Mouse (Mus musculus): ENCODE data around the gene Atp5f1. TPM values are rescaled to one million over a fixed set of nuclear protein-coding genes. Genes with fewer than 3 reads are reported as not detected.
A peak's percentile ranks its signal among the peaks of the same experiment; 100 is the strongest.

Atp5f1 gene
- polyA plus RNA-seq, 1 experiment from 2014 or later = 549 TPM

DNA sequence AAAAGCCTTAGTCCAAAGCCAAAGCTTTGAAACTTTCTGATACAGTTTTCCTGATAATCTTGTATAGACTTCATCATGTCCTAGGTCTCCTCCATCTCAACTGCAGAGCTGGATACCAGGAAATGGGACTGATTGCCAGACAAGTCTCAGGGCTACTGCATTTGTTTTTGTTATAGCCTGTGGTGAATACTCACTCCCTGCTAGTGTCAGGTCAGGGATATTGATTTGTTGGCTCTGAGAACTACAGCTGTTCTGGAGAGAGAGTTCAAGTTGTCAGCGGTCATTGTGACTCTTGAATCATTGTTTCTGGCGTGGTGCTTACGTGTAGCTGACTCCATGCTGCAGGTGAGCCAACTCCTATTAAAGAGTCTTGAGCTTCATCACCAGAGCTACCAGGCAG is 13.5 kb upstream of the Atp5f1 start, which contains the start of gene Ovgp1:
Gene Ovgp1 (plus strand): TSS at position 301 of the 400 bp plus-strand sequence.
- ATAC-seq (ENCODE audit: insufficient read depth, low FRiP score, low TSS enrichment) (no peak), DNase-seq (ENCODE audit: low spot score) (no peak)
- Histone ChIP-seq H3K36me3 (ENCODE audit: control insufficient read depth, insufficient read depth, low read length) (no peaks in the 10 kb centered on the region; the same call in 1 of the 2 replicates), H3K4me3 (ENCODE audit: low read depth, low read length) (no peak within 1 kb of the TSS), H3K4me1 (ENCODE audit: control insufficient read depth, insufficient read depth, low read length) (no peaks in the 10 kb centered on the region), H3K9me3 (ENCODE audit: control insufficient read depth, low read length) (no peaks in the 10 kb centered on the region), H3K27me3 (ENCODE audit: control insufficient read depth, insufficient read depth, low read length) (no peaks in the 10 kb centered on the region), H3K4me2 (ENCODE audit: low read depth) (no peak within 1 kb of the TSS), H3K9ac (ENCODE audit: low read length) (no peak within 1 kb of the TSS), H3K27ac (ENCODE audit: low read depth, low read length) (no peak within 1 kb of the TSS)
- 80% methylated on average over 3 of the region's 3 CpGs for WGBS

DNA sequence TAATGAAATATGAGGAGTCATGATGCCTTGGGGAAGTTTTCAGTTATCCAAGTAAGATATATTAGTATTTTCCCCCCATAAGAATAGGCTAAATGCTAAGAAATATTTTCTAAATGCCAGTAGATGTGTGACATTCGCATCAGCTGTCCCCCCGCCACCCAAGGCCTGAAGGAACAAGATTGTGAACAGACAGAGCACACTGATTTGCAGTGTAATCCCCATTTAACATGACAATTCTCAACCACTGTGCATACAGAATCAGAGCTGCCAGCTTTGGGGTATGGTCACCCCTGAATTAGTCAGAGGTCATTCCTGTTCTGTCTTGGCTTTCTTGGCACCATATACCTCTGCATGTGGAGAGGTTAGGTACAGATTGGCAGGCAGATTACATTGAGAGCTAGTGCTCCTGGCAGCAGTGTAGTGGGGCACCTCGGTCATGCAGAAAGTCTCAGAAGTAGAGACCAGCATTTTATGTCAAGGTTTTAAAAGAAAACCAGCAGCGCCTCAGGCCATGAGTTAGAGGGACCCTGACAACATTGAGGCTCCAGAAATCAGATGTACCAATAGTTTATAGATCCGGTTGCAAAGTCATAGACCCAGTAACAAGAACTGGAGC is 12.0 kb upstream of the Atp5f1 start:
- no peaks in the 10 kb centered on the region for H3K9me3 ChIP-seq (ENCODE audit: control insufficient read depth, low read length)
- peaks cover 4% of the 10 kb centered on the region for H3K36me3 ChIP-seq (ENCODE audit: control insufficient read depth, insufficient read depth, low read length)
- WGBS = 84% methylated on average over 5 of the region's 5 CpGs
- no peak overlapping the region for H3K27ac ChIP-seq (ENCODE audit: low read depth, low read length)
- no peak for DNase-seq (ENCODE audit: low spot score)
- no peak overlapping the region for H3K4me3 ChIP-seq (ENCODE audit: low read depth, low read length)
- no peaks in the 10 kb centered on the region for H3K27me3 ChIP-seq (ENCODE audit: control insufficient read depth, insufficient read depth, low read length)
- no peak overlapping the region for H3K9ac ChIP-seq (ENCODE audit: low read length)
- no peaks in the 10 kb centered on the region for H3K4me1 ChIP-seq (ENCODE audit: control insufficient read depth, insufficient read depth, low read length)
- no peak for ATAC-seq (ENCODE audit: insufficient read depth, low FRiP score, low TSS enrichment)
- H3K4me2 ChIP-seq (ENCODE audit: low read depth) = no peak overlapping the region

GRCm38 (mm10) chr3:105960700-105961099 is 801 bp upstream of the Atp5f1 start:
- peaks cover 9% of the 10 kb centered on the region for H3K36me3 ChIP-seq (ENCODE audit: control insufficient read depth, insufficient read depth, low read length)
- H3K4me1 ChIP-seq (ENCODE audit: control insufficient read depth, insufficient read depth, low read length) = peaks cover 12% of the 10 kb centered on the region; the same call in 1 of the 2 replicates
- no peak overlapping the region for H3K9ac ChIP-seq (ENCODE audit: low read length)
- H3K9me3 ChIP-seq (ENCODE audit: control insufficient read depth, low read length) = no peaks in the 10 kb centered on the region
- 96% methylated on average over 2 of the region's 2 CpGs for WGBS
- peak overlapping the region; percentile 70 for H3K4me2 ChIP-seq (ENCODE audit: low read depth)
- no peaks in the 10 kb centered on the region for H3K27me3 ChIP-seq (ENCODE audit: control insufficient read depth, insufficient read depth, low read length)
- H3K4me3 ChIP-seq (ENCODE audit: low read depth, low read length) = peak overlapping the region; percentile 81; the same call in 1 of the 2 replicates
- H3K27ac ChIP-seq (ENCODE audit: low read depth, low read length) = no peak overlapping the region
- ATAC-seq (ENCODE audit: insufficient read depth, low FRiP score, low TSS enrichment) (no peak), DNase-seq (ENCODE audit: low spot score) (no peak)

- WGBS = under 1% methylated on average over 21 of the region's 26 CpGs
- DNase-seq (ENCODE audit: low spot score) (no peak), ATAC-seq (ENCODE audit: insufficient read depth, low FRiP score, low TSS enrichment) (peak; percentile 79)
- no peaks in the 10 kb centered on the region for H3K27me3 ChIP-seq (ENCODE audit: control insufficient read depth, insufficient read depth, low read length)
- no peaks in the 10 kb centered on the region for H3K9me3 ChIP-seq (ENCODE audit: control insufficient read depth, low read length)
- peaks cover 5% of the 10 kb centered on the region for H3K36me3 ChIP-seq (ENCODE audit: control insufficient read depth, insufficient read depth, low read length)
- H3K27ac ChIP-seq (ENCODE audit: low read depth, low read length) = 0 out of 2 replicates have a peak overlapping the region, but pooled peaks have one; percentile 39
- peak overlapping the region; percentile 80 for H3K9ac ChIP-seq (ENCODE audit: low read length)
- peak overlapping the region; percentile 81 for H3K4me3 ChIP-seq (ENCODE audit: low read depth, low read length)
- peak overlapping the region; percentile 70 for H3K4me2 ChIP-seq (ENCODE audit: low read depth)
- H3K4me1 ChIP-seq (ENCODE audit: control insufficient read depth, insufficient read depth, low read length) = peaks cover 12% of the 10 kb centered on the region; the same call in 1 of the 2 replicates
Observed at GRCm38 (mm10) chr3:105959585-105959984, 314 bp downstream of the Atp5f1 start.

GRCm38 (mm10) chr3:105958974-105959580 is 822 bp downstream of the Atp5f1 start, which contains the start of gene Wdr77:
TSS of gene Wdr77 (plus strand) at chr3:105959369.
- Histone ChIP-seq H3K9me3 (ENCODE audit: control insufficient read depth, low read length) (no peaks in the 10 kb centered on the region), H3K9ac (ENCODE audit: low read length) (peak within 1 kb of the TSS; percentile 94), H3K36me3 (ENCODE audit: control insufficient read depth, insufficient read depth, low read length) (peaks cover 4% of the 10 kb centered on the region), H3K4me3 (ENCODE audit: low read depth, low read length) (peak within 1 kb of the TSS; percentile 81), H3K27ac (ENCODE audit: low read depth, low read length) (peak within 1 kb of the TSS; percentile 92), H3K4me1 (ENCODE audit: control insufficient read depth, insufficient read depth, low read length) (peaks cover 12% of the 10 kb centered on the region; the same call in 1 of the 2 replicates), H3K27me3 (ENCODE audit: control insufficient read depth, insufficient read depth, low read length) (no peaks in the 10 kb centered on the region), H3K4me2 (ENCODE audit: low read depth) (peak within 1 kb of the TSS; percentile 71)
- WGBS = under 1% methylated on average over 52 of the region's 52 CpGs
- DNase-seq (ENCODE audit: low spot score) (peak; percentile 99), ATAC-seq (ENCODE audit: insufficient read depth, low FRiP score, low TSS enrichment) (peak; percentile 97)

GRCm38 (mm10) chr3:105958204-105958603 is 1.7 kb downstream of the Atp5f1 start:
- peak overlapping the region; percentile 71 for H3K4me2 ChIP-seq (ENCODE audit: low read depth)
- peak overlapping the region; percentile 94 for H3K9ac ChIP-seq (ENCODE audit: low read length)
- H3K36me3 ChIP-seq (ENCODE audit: control insufficient read depth, insufficient read depth, low read length) = peaks cover 4% of the 10 kb centered on the region; the same call in 1 of the 2 replicates
- H3K9me3 ChIP-seq (ENCODE audit: control insufficient read depth, low read length) = no peaks in the 10 kb centered on the region
- DNase-seq (ENCODE audit: low spot score) (no peak), ATAC-seq (ENCODE audit: insufficient read depth, low FRiP score, low TSS enrichment) (no peak)
- H3K4me1 ChIP-seq (ENCODE audit: control insufficient read depth, insufficient read depth, low read length) = peaks cover 12% of the 10 kb centered on the region; the same call in 1 of the 2 replicates
- H3K27ac ChIP-seq (ENCODE audit: low read depth, low read length) = no peak overlapping the region
- H3K4me3 ChIP-seq (ENCODE audit: low read depth, low read length) = peak overlapping the region; percentile 81
- 49% methylated on average over 5 of the region's 5 CpGs for WGBS
- H3K27me3 ChIP-seq (ENCODE audit: control insufficient read depth, insufficient read depth, low read length) = no peaks in the 10 kb centered on the region

DNA sequence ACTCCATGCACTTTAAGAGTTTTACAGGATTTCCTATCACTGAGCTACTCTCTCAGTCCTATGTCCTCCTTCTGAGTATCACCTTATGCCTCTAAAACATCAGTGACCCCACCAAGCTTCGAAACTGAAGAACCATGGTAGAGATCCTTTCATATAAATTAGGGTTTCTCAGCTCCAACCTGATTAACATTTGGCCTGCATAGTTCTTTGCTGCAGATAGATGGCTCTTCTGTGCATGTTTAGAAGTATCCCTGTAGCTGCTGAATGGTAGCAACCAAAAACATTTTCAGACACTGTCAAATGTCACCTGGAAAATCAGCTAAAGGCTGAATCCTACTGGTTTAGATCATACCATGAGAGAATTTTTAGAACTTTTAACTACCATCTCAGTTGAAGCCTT is 2.7 kb downstream of the Atp5f1 start:
- H3K4me2 ChIP-seq (ENCODE audit: low read depth) = no peak overlapping the region; the same call in 1 of the 2 replicates

DNA sequence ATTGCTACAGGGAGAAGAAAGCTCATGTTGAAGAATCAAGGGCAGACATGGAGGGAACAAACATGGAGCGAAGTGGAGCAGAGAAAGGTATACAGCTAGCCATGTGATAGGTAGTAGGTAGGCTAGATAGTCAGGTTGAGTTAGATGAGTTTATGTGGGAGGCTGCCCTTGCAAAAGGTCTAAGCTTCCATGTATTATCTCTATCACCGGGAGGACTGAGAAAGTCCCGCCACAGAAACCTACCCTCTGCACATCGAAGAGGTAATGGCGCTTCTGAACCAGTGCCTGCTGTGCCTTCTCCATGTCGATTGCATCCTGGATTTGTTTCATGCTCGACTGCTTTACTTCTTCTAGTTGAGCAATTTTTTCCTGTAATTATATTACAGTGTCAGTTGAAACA is 8.6 kb downstream of the Atp5f1 start:
- 92% methylated on average over 7 of the region's 7 CpGs for WGBS
- peaks cover 16% of the 10 kb centered on the region for H3K36me3 ChIP-seq (ENCODE audit: control insufficient read depth, insufficient read depth, low read length)
- H3K4me1 ChIP-seq (ENCODE audit: control insufficient read depth, insufficient read depth, low read length) = no peaks in the 10 kb centered on the region
- H3K27ac ChIP-seq (ENCODE audit: low read depth, low read length) = no peak overlapping the region
- H3K4me2 ChIP-seq (ENCODE audit: low read depth) = no peak overlapping the region
- no peak overlapping the region for H3K4me3 ChIP-seq (ENCODE audit: low read depth, low read length)
- no peak overlapping the region for H3K9ac ChIP-seq (ENCODE audit: low read length)
- ATAC-seq (ENCODE audit: insufficient read depth, low FRiP score, low TSS enrichment) = no peak
- no peaks in the 10 kb centered on the region for H3K9me3 ChIP-seq (ENCODE audit: control insufficient read depth, low read length)
- H3K27me3 ChIP-seq (ENCODE audit: control insufficient read depth, insufficient read depth, low read length) = no peaks in the 10 kb centered on the region
- no peak for DNase-seq (ENCODE audit: low spot score)

More for the DNA sequence above, 2.7 kb downstream of the Atp5f1 start:
- peaks cover 2% of the 10 kb centered on the region; the same call in 1 of the 2 replicates for H3K36me3 ChIP-seq (ENCODE audit: control insufficient read depth, insufficient read depth, low read length)
- WGBS = 94% methylated on average over 1 of the region's 1 CpGs
- no peaks in the 10 kb centered on the region for H3K27me3 ChIP-seq (ENCODE audit: control insufficient read depth, insufficient read depth, low read length)
- no peak overlapping the region for H3K27ac ChIP-seq (ENCODE audit: low read depth, low read length)
- peaks cover 12% of the 10 kb centered on the region; the same call in 1 of the 2 replicates for H3K4me1 ChIP-seq (ENCODE audit: control insufficient read depth, insufficient read depth, low read length)
- DNase-seq (ENCODE audit: low spot score) (no peak), ATAC-seq (ENCODE audit: insufficient read depth, low FRiP score, low TSS enrichment) (no peak)
- H3K9ac ChIP-seq (ENCODE audit: low read length) = no peak overlapping the region
- H3K9me3 ChIP-seq (ENCODE audit: control insufficient read depth, low read length) = no peaks in the 10 kb centered on the region
- H3K4me3 ChIP-seq (ENCODE audit: low read depth, low read length) = no peak overlapping the region
